Mouse (Mus musculus): ENCODE measurements at regions not wholly inside any gene's neighbourhood (a gene's known extent, or its start where the extent isn't known, plus 50 kb on each side); places are given as distances from the start of the nearest gene placed in this dataset.

- TF ChIP-seq CTCF (IDR thresholded peaks at IDR 0.05; ENCODE audit: low read depth, low read length), result no peak
- TF ChIP-seq POLR2A (IDR thresholded peaks at IDR 0.05; ENCODE audit: extremely low read depth, insufficient read depth, low read length), result no peak
- H3K9ac ChIP-seq (ENCODE audit: low read depth, low read length), result no peak overlapping the region
- no peak overlapping the region for H3K27ac ChIP-seq (replicated peaks; ENCODE audit: insufficient read depth, low read depth, low read length)
- WGBS, result 71% methylated on average over 2 of the region's 2 CpGs
- H3K4me1 ChIP-seq (ENCODE audit: control insufficient read depth, insufficient read depth, low read length), result no peaks in the 10 kb centered on the region
- H3K36me3 ChIP-seq (ENCODE audit: control insufficient read depth, insufficient read depth, low read length), result no peaks in the 10 kb centered on the region
- H3K27me3 ChIP-seq (ENCODE audit: control insufficient read depth, insufficient read depth, low read length), result no peaks in the 10 kb centered on the region
- no peak overlapping the region for H3K4me3 ChIP-seq (ENCODE audit: insufficient read depth, low read depth, low read length)
- DNase-seq (ENCODE audit: extremely low read depth, low read depth, low spot score), result no peak
- no peaks in the 10 kb centered on the region for H3K79me2 ChIP-seq (ENCODE audit: control insufficient read depth, insufficient read depth, low read length)
Measured at GRCm38 (mm10) chr4:75812266-75812665, 534.2 kb upstream of the Dmac1 start.

GRCm38 (mm10) chr4:75801870-75802269 is 523.8 kb upstream of the Dmac1 start:
- no peak overlapping the region for H3K27ac ChIP-seq (replicated peaks; ENCODE audit: insufficient read depth, low read depth, low read length)
- H3K4me1 ChIP-seq (ENCODE audit: control insufficient read depth, insufficient read depth, low read length), result no peaks in the 10 kb centered on the region
- no peak overlapping the region for H3K4me3 ChIP-seq (ENCODE audit: insufficient read depth, low read depth, low read length)
- H3K27me3 ChIP-seq (ENCODE audit: control insufficient read depth, insufficient read depth, low read length), result no peaks in the 10 kb centered on the region
- no peak for DNase-seq (ENCODE audit: extremely low read depth, low read depth, low spot score)
- H3K36me3 ChIP-seq (ENCODE audit: control insufficient read depth, insufficient read depth, low read length), result no peaks in the 10 kb centered on the region
- WGBS, result 70% methylated on average over 4 of the region's 4 CpGs
- TF ChIP-seq POLR2A (IDR thresholded peaks at IDR 0.05; ENCODE audit: extremely low read depth, insufficient read depth, low read length) (no peak), CTCF (IDR thresholded peaks at IDR 0.05; ENCODE audit: low read depth, low read length) (no peak)
- no peak overlapping the region for H3K9ac ChIP-seq (ENCODE audit: low read depth, low read length)
- no peaks in the 10 kb centered on the region for H3K79me2 ChIP-seq (ENCODE audit: control insufficient read depth, insufficient read depth, low read length)

- Histone ChIP-seq H3K36me3 (ENCODE audit: control insufficient read depth, insufficient read depth, low read length) (no peaks in the 10 kb centered on the region), H3K9ac (ENCODE audit: low read depth, low read length) (no peak overlapping the region), H3K27ac (replicated peaks; ENCODE audit: insufficient read depth, low read depth, low read length) (no peak overlapping the region), H3K4me1 (ENCODE audit: control insufficient read depth, insufficient read depth, low read length) (no peaks in the 10 kb centered on the region), H3K4me3 (ENCODE audit: insufficient read depth, low read depth, low read length) (no peak overlapping the region), H3K79me2 (ENCODE audit: control insufficient read depth, insufficient read depth, low read length) (no peaks in the 10 kb centered on the region), H3K27me3 (ENCODE audit: control insufficient read depth, insufficient read depth, low read length) (no peaks in the 10 kb centered on the region)
- 85% methylated on average over 4 of the region's 4 CpGs for WGBS
- DNase-seq (ENCODE audit: extremely low read depth, low read depth, low spot score), result no peak
- no peak for TF ChIP-seq CTCF (IDR thresholded peaks at IDR 0.05; ENCODE audit: low read depth, low read length)
- TF ChIP-seq POLR2A (IDR thresholded peaks at IDR 0.05; ENCODE audit: extremely low read depth, insufficient read depth, low read length), result no peak
Measured at GRCm38 (mm10) chr4:75801156-75801555, 523.1 kb upstream of the Dmac1 start.

- no peak for DNase-seq (ENCODE audit: extremely low read depth, low read depth, low spot score)
- Histone ChIP-seq H3K27ac (replicated peaks; ENCODE audit: insufficient read depth, low read depth, low read length) (no peak overlapping the region), H3K4me1 (ENCODE audit: control insufficient read depth, insufficient read depth, low read length) (no peaks in the 10 kb centered on the region), H3K4me3 (ENCODE audit: insufficient read depth, low read depth, low read length) (no peak overlapping the region), H3K27me3 (ENCODE audit: control insufficient read depth, insufficient read depth, low read length) (no peaks in the 10 kb centered on the region), H3K9ac (ENCODE audit: low read depth, low read length) (no peak overlapping the region), H3K79me2 (ENCODE audit: control insufficient read depth, insufficient read depth, low read length) (no peaks in the 10 kb centered on the region), H3K36me3 (ENCODE audit: control insufficient read depth, insufficient read depth, low read length) (no peaks in the 10 kb centered on the region)
- TF ChIP-seq CTCF (IDR thresholded peaks at IDR 0.05; ENCODE audit: low read depth, low read length) (no peak), POLR2A (IDR thresholded peaks at IDR 0.05; ENCODE audit: extremely low read depth, insufficient read depth, low read length) (no peak)
Measured at GRCm38 (mm10) chr4:75791789-75792188, 513.7 kb upstream of the Dmac1 start.

GRCm38 (mm10) chr4:75790920-75791589 is 513.0 kb upstream of the Dmac1 start:
- TF ChIP-seq CTCF (IDR thresholded peaks at IDR 0.05; ENCODE audit: low read depth, low read length) (no peak), POLR2A (IDR thresholded peaks at IDR 0.05; ENCODE audit: extremely low read depth, insufficient read depth, low read length) (no peak)
- 84% methylated on average over 1 of the region's 1 CpGs for WGBS

GRCm38 (mm10) chr4:75787405-75787804 is 509.3 kb upstream of the Dmac1 start:
- Histone ChIP-seq H3K27me3 (ENCODE audit: control insufficient read depth, insufficient read depth, low read length) (no peaks in the 10 kb centered on the region), H3K4me1 (ENCODE audit: control insufficient read depth, insufficient read depth, low read length) (no peaks in the 10 kb centered on the region), H3K9ac (ENCODE audit: low read depth, low read length) (no peak overlapping the region), H3K79me2 (ENCODE audit: control insufficient read depth, insufficient read depth, low read length) (no peaks in the 10 kb centered on the region), H3K27ac (replicated peaks; ENCODE audit: insufficient read depth, low read depth, low read length) (no peak overlapping the region), H3K36me3 (ENCODE audit: control insufficient read depth, insufficient read depth, low read length) (no peaks in the 10 kb centered on the region), H3K4me3 (ENCODE audit: insufficient read depth, low read depth, low read length) (no peak overlapping the region)
- no peak for TF ChIP-seq POLR2A (IDR thresholded peaks at IDR 0.05; ENCODE audit: extremely low read depth, insufficient read depth, low read length)
- no peak for TF ChIP-seq CTCF (IDR thresholded peaks at IDR 0.05; ENCODE audit: low read depth, low read length)
- 75% methylated on average over 3 of the region's 3 CpGs for WGBS
- DNase-seq (ENCODE audit: extremely low read depth, low read depth, low spot score), result no peak

More at GRCm38 (mm10) chr4:75790920-75791589, 513.0 kb upstream of the Dmac1 start:
- H3K36me3 ChIP-seq (ENCODE audit: control insufficient read depth, insufficient read depth, low read length), result no peaks in the 10 kb centered on the region
- H3K4me3 ChIP-seq (ENCODE audit: insufficient read depth, low read depth, low read length), result no peak overlapping the region
- no peaks in the 10 kb centered on the region for H3K4me1 ChIP-seq (ENCODE audit: control insufficient read depth, insufficient read depth, low read length)
- H3K27ac ChIP-seq (replicated peaks; ENCODE audit: insufficient read depth, low read depth, low read length), result no peak overlapping the region
- H3K79me2 ChIP-seq (ENCODE audit: control insufficient read depth, insufficient read depth, low read length), result no peaks in the 10 kb centered on the region
- H3K27me3 ChIP-seq (ENCODE audit: control insufficient read depth, insufficient read depth, low read length), result no peaks in the 10 kb centered on the region
- H3K9ac ChIP-seq (ENCODE audit: low read depth, low read length), result no peak overlapping the region
- no peak for DNase-seq (ENCODE audit: extremely low read depth, low read depth, low spot score)

All from liver, adult 2 months (tissue).